Mouse (Mus musculus): Measurements from ENCODE around the gene Ddb2.

Gene Ddb2

DNA sequence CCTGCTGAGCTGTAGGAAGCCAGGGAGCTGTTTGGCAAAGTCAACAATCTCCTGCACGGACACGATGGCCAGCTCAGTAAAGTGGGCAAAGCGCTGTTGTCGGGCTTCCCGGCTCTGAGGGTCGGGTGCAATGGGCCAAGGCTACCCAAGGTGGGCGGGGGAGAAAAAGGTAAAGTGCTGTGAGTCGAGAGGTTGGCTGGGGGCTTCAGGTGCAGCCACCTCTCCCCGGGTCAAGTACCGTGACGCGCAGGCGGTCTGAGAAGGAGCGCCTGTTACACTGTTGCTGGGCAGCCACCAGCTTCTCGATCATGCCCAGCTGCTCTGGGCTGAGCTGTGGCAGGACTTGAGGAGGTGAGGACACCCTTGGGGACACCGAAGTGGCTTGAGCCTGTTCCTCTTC, 46.3 kb downstream of the Ddb2 start:
- no peak for DNase-seq (ENCODE audit: low read depth, low spot score)

DNA sequence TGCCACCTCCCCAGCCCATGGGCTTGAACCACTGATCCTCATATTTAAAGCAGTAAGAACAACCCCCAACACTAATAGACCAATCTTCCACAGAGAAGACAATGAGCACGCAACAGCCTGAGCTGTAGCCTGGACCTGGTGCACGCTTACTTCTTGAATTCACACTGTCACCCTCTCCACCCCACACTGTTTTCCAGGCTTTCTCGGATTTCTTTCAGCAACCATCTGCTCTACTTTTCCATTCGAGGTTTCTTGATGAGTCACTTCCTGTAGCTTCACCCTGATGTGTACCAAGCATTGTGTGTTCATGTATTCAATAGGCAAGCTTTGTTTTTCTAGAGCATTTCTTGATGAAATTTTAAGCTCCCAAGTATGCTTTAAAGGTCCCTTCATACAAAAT, 49.4 kb downstream of the Ddb2 start:
- no peak for DNase-seq (ENCODE audit: low read depth, low spot score)

DNA sequence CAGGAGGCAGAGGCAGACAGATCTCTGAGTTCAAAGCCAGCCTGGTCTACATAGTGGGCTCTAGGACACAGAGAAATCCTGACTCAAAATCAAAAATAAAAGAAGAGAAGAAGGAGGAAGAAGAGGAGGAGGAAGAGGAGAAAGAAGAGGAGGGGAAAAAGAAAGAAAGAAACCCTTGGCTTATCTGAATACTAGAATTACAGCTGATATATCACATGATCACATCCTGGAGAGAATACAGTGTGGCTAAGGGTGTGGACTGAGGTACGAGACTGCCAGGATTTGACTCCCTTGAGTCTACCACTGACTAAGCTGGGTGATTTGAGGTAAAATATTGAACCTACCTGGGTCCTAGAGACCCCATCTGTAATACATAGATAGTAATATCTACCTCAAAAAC, 50.6 kb downstream of the Ddb2 start:
- no peak for DNase-seq (ENCODE audit: low read depth, low spot score)

DNA sequence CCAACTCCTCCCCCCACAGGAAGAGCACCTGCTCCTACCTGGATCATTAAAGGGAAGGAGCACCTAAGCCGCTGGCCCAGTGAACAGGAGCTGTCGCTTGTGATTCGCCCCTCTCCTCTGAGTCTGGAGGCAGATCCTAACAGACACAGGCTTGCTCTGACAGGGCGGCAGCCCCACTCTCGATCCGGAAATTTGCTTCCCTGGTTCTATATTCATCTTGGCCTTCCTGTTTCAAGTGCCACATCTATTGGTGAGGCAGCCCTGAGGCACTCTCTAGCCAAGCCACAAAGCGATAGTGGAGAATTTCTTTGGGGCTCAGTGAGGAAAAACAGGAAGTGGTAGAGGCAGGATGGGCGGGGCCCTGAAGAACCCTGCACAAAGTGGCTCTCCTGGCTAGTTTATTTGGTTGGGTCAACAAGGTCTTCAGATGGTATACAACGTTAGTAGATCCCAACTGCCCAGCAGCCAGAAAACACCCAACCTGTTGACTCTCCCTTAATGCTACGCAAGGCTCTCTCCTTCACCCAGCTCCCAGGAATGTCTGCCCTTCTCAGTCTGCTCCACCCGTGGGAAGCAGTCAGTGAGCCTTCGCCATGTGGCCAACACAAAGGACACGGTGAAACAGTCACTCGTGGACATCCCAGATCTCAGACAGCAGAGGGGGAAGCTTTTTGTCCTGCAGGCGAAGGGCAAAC, 52.9 kb downstream of the Ddb2 start, which contains the start of gene Madd:
TSS of gene Madd (minus strand) at position 127 of the 695 bp plus-strand sequence.
- DNase-seq (ENCODE audit: low read depth, low spot score), result no peak

DNA sequence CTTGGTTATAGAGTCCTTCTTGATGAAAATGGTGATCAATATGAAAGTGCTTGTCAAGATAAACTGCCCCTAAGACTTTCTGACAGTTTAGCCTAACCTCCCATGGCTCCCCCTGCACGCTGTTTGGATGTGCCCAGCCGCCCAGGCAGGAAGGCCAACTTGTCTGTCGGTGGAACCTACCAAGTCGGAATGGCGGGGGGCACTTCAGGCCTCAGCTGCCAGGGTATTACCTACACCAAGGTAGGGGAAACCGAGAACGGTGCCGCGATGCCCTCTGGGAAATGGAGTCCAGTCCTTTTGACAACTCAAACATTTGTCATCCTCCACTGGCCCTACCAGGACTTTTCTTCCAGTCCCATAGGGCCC, 53.7 kb downstream of the Ddb2 start:
- peak; percentile 96 for DNase-seq (ENCODE audit: low read depth, low spot score)

DNA sequence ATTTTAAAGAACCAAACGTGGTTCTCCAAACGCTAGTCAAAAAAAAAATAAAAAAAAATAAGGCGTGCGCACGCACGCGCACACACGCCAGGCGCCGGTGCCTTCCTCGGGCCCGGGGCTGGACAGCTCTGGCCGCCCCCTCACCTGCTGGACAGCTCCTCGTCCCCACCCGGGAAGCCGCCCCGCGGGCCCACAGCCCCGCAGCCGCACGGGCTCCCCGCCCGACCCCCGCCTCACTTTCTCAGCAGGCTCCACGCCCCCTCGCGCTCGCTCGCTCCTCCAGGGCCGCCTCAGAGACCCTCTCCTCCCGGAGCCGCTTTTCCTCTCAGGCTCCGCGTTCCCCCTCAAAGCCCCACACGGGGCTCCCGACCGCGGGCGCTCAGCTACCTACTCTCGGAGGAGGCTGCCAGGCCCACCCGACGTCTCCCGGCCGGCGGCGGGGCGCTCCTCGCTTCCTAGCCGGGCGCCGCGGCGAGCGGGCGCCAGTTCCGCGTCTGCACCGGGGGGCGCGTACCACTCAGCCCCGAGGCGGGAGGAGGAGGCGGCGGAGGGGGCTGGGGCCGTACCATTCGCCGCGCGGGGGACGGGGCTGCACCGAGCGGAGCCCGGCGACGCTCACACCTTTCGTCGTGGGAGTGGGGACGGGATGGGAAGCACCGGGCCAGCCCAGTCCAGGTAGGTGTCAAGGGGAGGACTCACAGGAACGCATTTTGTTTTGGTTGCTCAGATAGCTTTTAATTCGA, 54.2 kb downstream of the Ddb2 start:
- DNase-seq (ENCODE audit: low read depth, low spot score), result peak; percentile 89

DNA sequence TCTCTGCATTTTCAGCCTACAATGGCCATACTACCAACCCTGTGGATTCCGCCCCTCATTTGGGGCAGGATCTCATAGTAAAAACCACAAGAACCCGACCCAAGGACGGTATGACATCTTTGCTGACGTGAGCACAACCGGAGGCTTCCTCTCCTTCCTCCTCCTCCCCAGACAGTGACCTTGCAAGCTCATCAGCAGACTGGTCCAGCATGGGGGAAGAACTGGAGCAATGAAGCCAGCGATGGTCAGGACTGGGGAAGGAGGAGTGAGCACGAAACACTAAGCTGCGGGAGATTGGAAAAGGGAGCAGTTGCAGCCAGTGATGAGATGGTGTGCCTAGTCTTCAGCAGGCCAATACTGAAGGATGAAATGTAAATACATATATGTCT, 54.8 kb downstream of the Ddb2 start:
- DNase-seq (ENCODE audit: low read depth, low spot score), result no peak

DNA sequence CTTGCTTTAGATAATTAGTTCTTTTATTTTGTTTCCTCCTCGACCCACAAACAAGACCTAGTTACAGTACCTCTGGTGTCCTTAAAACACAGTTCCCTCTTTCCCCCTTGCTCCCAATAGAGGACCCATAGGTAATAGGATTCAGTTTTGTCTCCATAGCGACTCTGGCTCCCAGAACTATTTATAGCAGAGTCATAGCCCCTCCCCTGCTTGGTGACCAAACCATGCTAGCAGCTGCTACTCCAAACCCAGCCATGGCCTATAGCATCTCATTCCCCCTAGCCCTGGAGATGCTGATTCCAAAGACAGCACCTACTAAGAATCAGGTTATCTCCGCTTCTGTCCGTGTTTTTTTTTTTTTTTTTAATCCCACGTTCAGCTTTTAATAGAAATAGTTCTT, 56.1 kb downstream of the Ddb2 start:
- no peak for DNase-seq (ENCODE audit: low read depth, low spot score)

DNA sequence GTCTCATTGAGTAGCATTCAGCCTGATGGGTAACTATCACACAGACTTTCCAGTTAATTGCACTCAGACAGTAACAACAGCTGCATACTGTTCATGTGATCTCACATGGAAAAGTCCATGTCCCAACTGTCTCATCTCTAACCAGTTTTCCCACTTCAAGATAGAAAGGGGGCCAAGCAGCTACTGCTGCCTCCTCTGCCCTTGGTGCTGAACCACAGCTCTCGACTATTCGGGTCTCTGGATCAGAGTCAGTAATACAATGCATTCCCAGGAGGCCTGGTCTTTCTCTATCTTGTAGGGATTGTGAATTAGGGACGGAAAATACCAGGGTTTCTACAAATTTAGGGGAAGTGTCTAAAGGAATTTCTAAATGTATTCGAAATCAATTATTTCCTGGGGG, 57.0 kb downstream of the Ddb2 start:
- DNase-seq (ENCODE audit: low read depth, low spot score), result no peak

DNA sequence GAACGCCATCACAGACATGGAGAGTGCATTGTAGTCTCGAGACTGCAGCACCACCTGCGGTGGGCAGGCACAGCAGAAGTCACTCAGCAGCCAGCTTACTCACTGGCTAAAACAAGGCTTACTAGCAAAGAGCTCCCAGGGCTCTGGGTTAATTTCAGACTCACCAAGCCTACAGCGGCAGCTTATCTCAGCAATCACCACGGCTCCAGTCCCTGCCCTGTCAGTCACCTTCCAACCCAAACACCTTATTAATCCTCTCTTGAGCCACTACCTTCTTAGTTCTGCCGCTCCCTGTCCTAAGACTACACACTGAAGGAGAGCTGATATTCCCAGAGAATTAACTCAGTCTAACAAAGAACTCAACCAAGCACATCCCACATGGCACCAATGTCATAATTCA, 60.5 kb downstream of the Ddb2 start:
- no peak for DNase-seq (ENCODE audit: low read depth, low spot score)

DNA sequence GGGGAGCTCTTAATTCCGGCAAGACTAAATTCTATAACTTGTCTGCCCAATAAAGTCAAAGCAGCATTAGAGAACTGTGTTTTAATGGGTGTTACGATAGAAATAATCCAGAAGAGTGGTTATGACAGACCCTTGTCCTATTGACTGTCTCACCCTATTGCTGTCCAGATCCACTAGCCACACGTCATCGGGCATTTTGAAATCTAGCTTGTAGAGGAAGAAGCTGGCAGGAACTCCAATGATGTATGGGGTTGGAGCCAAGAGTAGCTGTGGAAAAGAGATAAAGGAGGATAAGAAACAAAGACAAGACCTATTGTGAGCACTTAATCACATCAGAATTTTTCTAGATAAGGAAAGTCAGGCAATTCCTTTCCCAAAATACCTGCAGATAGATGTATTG, 61.3 kb downstream of the Ddb2 start:
- no peak for DNase-seq (ENCODE audit: low read depth, low spot score)

DNA sequence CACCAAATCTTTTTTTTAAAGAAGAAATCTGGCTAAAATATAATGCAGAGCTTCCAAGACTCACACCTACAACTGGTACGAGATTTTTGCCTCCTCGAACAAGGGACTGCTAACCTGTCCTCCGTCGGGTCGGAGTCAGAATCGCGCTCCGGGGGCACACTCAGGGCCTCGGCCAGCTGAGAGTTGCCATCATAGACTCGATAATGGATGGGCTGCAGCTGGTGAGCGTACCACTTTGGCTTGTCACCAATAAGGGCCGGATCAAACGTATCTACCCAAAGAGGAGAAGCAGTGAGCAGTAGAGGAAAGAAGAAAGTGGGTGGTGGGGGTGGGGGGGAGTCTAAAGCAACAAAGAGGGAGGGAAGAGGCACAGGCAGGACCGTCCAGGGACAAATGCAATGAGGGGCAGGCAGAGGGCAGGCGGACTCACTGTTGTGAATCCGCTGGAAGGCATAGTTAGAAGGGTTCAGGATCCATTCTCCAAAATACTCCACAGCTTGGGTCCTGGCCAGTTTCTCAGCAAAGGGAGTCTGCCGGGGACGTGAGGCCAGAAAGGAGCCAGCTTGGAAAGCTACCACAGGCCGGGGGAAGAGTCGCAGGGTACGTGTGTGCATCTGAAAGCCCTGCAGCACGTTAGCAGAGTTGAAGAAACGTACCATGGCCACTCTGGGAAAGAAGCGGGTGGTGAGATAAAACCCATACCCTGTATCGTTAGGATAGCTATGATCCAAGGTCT, 67.0 kb downstream of the Ddb2 start:
- DNase-seq (ENCODE audit: low read depth, low spot score), result no peak

DNA sequence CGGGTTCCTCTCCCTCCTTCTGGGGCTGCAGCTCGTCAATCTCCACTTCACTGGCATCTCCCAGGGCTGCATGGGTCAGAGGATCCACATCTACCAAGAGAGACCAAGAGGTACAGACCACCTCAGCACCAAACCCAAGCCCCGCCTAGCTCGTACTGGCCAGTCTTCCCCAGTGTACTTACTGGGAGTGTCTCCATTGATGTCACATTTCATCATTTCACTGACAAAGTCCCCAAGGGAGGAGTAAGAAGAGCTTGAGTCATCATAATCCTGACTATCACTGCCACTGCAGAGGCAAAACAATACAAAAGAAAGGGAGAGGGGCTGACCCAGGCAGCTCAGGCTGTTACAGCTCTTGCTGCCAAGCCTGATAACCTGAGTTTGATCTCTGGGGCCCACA, 69.2 kb downstream of the Ddb2 start:
- no peak for DNase-seq (ENCODE audit: low read depth, low spot score)

DNA sequence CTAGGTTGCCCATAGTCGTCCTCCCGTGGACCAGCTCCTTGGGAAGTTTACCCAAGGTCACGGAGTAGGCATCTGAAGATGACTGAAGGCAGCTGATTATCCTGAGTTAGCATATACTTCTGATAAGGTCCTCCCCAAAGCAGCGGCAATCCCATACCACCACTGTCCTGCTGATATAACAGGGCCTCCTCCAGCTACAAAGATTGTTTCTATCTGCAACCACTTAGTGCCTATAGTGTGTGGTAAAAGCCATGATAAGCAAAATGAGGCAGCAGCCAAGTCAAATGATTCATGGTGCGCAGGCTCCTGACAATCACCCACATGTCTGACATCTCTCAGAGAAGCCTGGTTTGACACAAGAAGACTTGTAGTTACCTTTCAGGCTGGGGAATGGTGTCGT, 71.8 kb downstream of the Ddb2 start:
- no peak for DNase-seq (ENCODE audit: low read depth, low spot score)

DNA sequence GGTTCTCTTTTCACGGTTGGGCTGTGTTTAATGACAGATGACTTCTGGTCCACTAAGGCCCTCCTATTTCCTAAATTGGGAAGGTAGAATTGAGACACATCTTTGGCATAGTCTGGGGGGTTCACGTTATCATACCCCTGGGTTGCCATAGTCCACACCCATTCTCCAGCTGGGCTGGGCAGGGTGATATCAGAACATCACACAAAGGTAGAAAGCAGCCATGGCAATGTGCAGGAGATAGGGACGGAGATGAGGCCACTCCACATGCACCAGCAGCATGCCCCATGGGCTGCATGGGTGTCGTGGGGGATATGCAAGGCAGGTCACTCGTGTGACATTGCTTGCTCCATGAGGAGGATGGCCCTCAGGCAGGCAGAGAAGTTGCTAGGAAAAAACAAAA, 73.2 kb downstream of the Ddb2 start:
- no peak for DNase-seq (ENCODE audit: low read depth, low spot score)

DNA sequence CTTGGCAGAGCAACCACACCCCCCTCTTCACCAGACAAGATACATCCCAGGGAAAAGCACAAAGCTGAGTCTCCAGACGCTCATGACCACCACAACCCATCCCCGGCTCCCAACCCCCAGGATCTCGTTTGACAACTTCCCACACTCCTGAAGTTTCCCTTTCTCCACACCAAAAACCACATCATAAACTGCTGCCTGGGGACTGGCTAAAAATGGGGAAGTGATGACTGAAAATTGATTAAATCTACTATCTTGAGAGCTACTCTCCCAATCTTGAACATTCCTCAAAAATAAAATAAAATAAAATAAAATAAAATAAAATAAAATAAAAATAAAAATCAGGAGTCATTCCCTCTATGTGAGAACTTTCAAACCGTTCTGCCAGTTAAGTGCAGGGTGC, 73.8 kb downstream of the Ddb2 start:
- DNase-seq (ENCODE audit: low read depth, low spot score), result no peak
